Comparison of ENCODE assay signal across 8 mouse cellular contexts in the genomic region with DNA sequence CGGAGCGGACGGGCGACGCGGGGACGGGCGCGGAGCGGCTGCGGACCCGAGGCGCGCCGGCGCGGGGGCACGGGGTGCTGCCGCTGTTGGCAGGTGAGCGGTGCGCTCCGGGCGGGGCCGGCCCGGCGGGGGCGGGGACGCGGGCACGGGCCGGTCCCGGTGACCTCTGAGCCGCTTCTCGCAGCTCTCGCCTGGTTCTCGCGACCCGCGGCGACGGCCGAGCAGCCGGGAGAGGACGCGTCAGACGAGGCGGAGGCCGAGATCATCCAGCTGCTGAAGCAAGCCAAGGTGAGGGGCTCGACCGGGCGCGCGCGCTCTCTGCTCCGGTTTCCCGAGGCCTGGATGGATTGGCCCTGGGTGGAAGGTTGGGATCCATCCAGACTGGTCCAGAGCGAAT. TPM values are rescaled to one million over a fixed set of nuclear protein-coding genes. Genes with fewer than 3 reads are reported as not detected.
A peak's percentile ranks its signal among the peaks of the same experiment; 100 is the strongest.
DNase-seq lines count a peak whose midpoint lies in the region; ATAC-seq and TF ChIP-seq lines count a peak whose summit lies in the region.

No protein-coding gene starts in this region.

- DNase-seq in embryo, embryonic 10 days (ENCODE audit: low spot score), result peak; percentile 78
- DNase-seq in embryo, embryonic 9.5 days (ENCODE audit: extremely low spot score), result no peak
- no peak for DNase-seq in cerebellum, postnatal 36 days

- H3K9ac ChIP-seq in embryonic facial prominence, embryonic 13.5 days, result peak overlapping the region; percentile 86
- peak overlapping the region; percentile 95 for H3K9ac ChIP-seq in hindbrain, embryonic 16.5 days (ENCODE audit: low read depth, low read length)
- peak overlapping the region; percentile 78 for H3K9ac ChIP-seq in liver, embryonic 15.5 days
- H3K9ac ChIP-seq in neural tube, embryonic 15.5 days (replicated peaks), result peak overlapping the region; percentile 69

- WGBS in embryonic facial prominence, embryonic 13.5 days, result under 1% methylated on average over 41 of the region's 57 CpGs
- under 1% methylated on average over 41 of the region's 57 CpGs for WGBS in hindbrain, embryonic 16.5 days
- WGBS in liver, embryonic 15.5 days (ENCODE audit: insufficient replicate concordance), result under 1% methylated on average over 55 of the region's 57 CpGs
- WGBS in neural tube, embryonic 15.5 days, result under 1% methylated on average over 31 of the region's 57 CpGs

- H3K27ac ChIP-seq in embryonic facial prominence, embryonic 13.5 days, result peak overlapping the region; percentile 90
- H3K27ac ChIP-seq in hindbrain, embryonic 16.5 days (ENCODE audit: low read depth, low read length), result peak overlapping the region; percentile 92
- peak overlapping the region; percentile 89 for H3K27ac ChIP-seq in liver, embryonic 15.5 days (replicated peaks)
- H3K27ac ChIP-seq in neural tube, embryonic 15.5 days (replicated peaks), result peak overlapping the region; percentile 91

- peak; percentile 56 for ATAC-seq in embryonic facial prominence, embryonic 13.5 days (ENCODE audit: insufficient number of reproducible peaks, insufficient read depth, low FRiP score, low TSS enrichment, low read depth)
- ATAC-seq in hindbrain, embryonic 16.5 days, result peak; percentile 76
- ATAC-seq in liver, embryonic 15.5 days (ENCODE audit: insufficient read depth), result peak; percentile 86
- ATAC-seq in neural tube, embryonic 15.5 days (ENCODE audit: low FRiP score), result peak; percentile 65

- H3K79me3 ChIP-seq in C2C12 (ENCODE audit: low read depth), result peaks cover 7% of the 10 kb centered on the region

- H3K4me3 ChIP-seq in C2C12 (ENCODE audit: insufficient read depth, poor library complexity, severe bottlenecking), result peak overlapping the region; percentile 68
- H3K4me3 ChIP-seq in embryonic facial prominence, embryonic 13.5 days, result peak overlapping the region; percentile 96
- H3K4me3 ChIP-seq in hindbrain, embryonic 16.5 days (ENCODE audit: low read length), result peak overlapping the region; percentile 94
- peak overlapping the region; percentile 82 for H3K4me3 ChIP-seq in liver, embryonic 15.5 days (replicated peaks)
- H3K4me3 ChIP-seq in neural tube, embryonic 15.5 days (replicated peaks), result peak overlapping the region; percentile 62

- H3K9me3 ChIP-seq in embryonic facial prominence, embryonic 13.5 days, result no peaks in the 10 kb centered on the region
- no peaks in the 10 kb centered on the region for H3K9me3 ChIP-seq in hindbrain, embryonic 16.5 days (ENCODE audit: control insufficient read depth, low read length)
- no peaks in the 10 kb centered on the region for H3K9me3 ChIP-seq in liver, embryonic 15.5 days (replicated peaks)
- H3K9me3 ChIP-seq in neural tube, embryonic 15.5 days (replicated peaks), result no peaks in the 10 kb centered on the region

- H3K79me2 ChIP-seq in C2C12 (ENCODE audit: control insufficient read depth, insufficient read depth), result peaks cover 21% of the 10 kb centered on the region

- peak overlapping the region; percentile 79 for H3K4me2 ChIP-seq in embryonic facial prominence, embryonic 13.5 days
- H3K4me2 ChIP-seq in hindbrain, embryonic 16.5 days (ENCODE audit: low read length), result peak overlapping the region; percentile 73
- peak overlapping the region; percentile 97 for H3K4me2 ChIP-seq in liver, embryonic 15.5 days
- peak overlapping the region; percentile 72 for H3K4me2 ChIP-seq in neural tube, embryonic 15.5 days

- peaks cover 38% of the 10 kb centered on the region for H3K36me3 ChIP-seq in C2C12 (ENCODE audit: control insufficient read depth, insufficient read depth)
- H3K36me3 ChIP-seq in embryonic facial prominence, embryonic 13.5 days, result peaks cover 31% of the 10 kb centered on the region
- H3K36me3 ChIP-seq in hindbrain, embryonic 16.5 days (ENCODE audit: control insufficient read depth, insufficient read depth, low read length), result peaks cover 16% of the 10 kb centered on the region
- peaks cover 9% of the 10 kb centered on the region; the same call in 1 of the 2 replicates for H3K36me3 ChIP-seq in liver, embryonic 15.5 days (replicated peaks)
- peaks cover 31% of the 10 kb centered on the region for H3K36me3 ChIP-seq in neural tube, embryonic 15.5 days

- no peaks in the 10 kb centered on the region for H3K27me3 ChIP-seq in C2C12 (ENCODE audit: control insufficient read depth, insufficient read depth, insufficient read length)
- no peaks in the 10 kb centered on the region for H3K27me3 ChIP-seq in embryonic facial prominence, embryonic 13.5 days
- no peaks in the 10 kb centered on the region for H3K27me3 ChIP-seq in hindbrain, embryonic 16.5 days (replicated peaks; ENCODE audit: control insufficient read depth, insufficient read depth, low read length)
- no peaks in the 10 kb centered on the region for H3K27me3 ChIP-seq in liver, embryonic 15.5 days
- H3K27me3 ChIP-seq in neural tube, embryonic 15.5 days (replicated peaks), result no peaks in the 10 kb centered on the region

- peak overlapping the region; percentile 88 for H3ac ChIP-seq in C2C12 (ENCODE audit: control insufficient read depth, insufficient read length, low read depth)

- H3K4me1 ChIP-seq in embryonic facial prominence, embryonic 13.5 days, result 0 out of 2 replicates have a peak, but pooled peaks cover 11% of the 10 kb centered on the region
- H3K4me1 ChIP-seq in hindbrain, embryonic 16.5 days (ENCODE audit: control insufficient read depth, insufficient read depth, low read depth, low read length), result peaks cover 3% of the 10 kb centered on the region; the same call in 1 of the 2 replicates
- peaks cover 26% of the 10 kb centered on the region for H3K4me1 ChIP-seq in liver, embryonic 15.5 days (replicated peaks)
- peaks cover 19% of the 10 kb centered on the region for H3K4me1 ChIP-seq in neural tube, embryonic 15.5 days

- no peak for TF ChIP-seq CTCF in C2C12 (IDR thresholded peaks at IDR 0.05; ENCODE audit: control insufficient read depth, insufficient read depth, insufficient read length)

TF ChIP-seq in C2C12, 6 proteins besides CTCF, POLR2A, EP300 and RAD21:
- no peak for TF ChIP-seq MYOD1 (IDR thresholded peaks at IDR 0.05; ENCODE audit: control insufficient read depth, insufficient read length, low read depth)
- no peak for TF ChIP-seq USF1 (IDR thresholded peaks at IDR 0.05; ENCODE audit: low read depth)
- no peak for TF ChIP-seq MAX (IDR thresholded peaks at IDR 0.05)
- TF ChIP-seq MYOG (IDR thresholded peaks at IDR 0.05; ENCODE audit: control insufficient read depth, extremely low read depth, insufficient read length), result no peak

RNA-seq across cellular contexts. Expression of a gene that starts 0.3 kb away (rescaled TPM):
- 8.6 TPM for polyA plus RNA-seq in C2C12 (2012; fragmentation: generic; extraction: Trizol)
- polyA plus RNA-seq in embryonic facial prominence, embryonic 13.5 days (2015; fragmentation: Nextera tagmentation; extraction: Ambion mirVana), result 29.1 and 30.3 TPM in 2 replicates
- 41.6 and 42.3 TPM in 2 replicates for polyA plus RNA-seq in hindbrain, embryonic 16.5 days (2015; fragmentation: Nextera tagmentation; extraction: Ambion mirVana)
- 3.1 and 3.5 TPM in 2 replicates for polyA plus RNA-seq in liver, embryonic 15.5 days (2015; fragmentation: Nextera tagmentation; extraction: Ambion mirVana)
- polyA plus RNA-seq in neural tube, embryonic 15.5 days (2015; fragmentation: Nextera tagmentation; extraction: Ambion mirVana), result 43.8 and 50.6 TPM in 2 replicates

RNA-seq across cellular contexts. Expression of a gene that starts 0.4 kb away (rescaled TPM):
- 38.0 TPM for polyA plus RNA-seq in C2C12 (2012; fragmentation: generic; extraction: Trizol)
- polyA plus RNA-seq in embryonic facial prominence, embryonic 13.5 days (2015; fragmentation: Nextera tagmentation; extraction: Ambion mirVana), result 27.0 and 29.9 TPM in 2 replicates
- 18.4 and 21.9 TPM in 2 replicates for polyA plus RNA-seq in hindbrain, embryonic 16.5 days (2015; fragmentation: Nextera tagmentation; extraction: Ambion mirVana)
- 8.1 and 8.5 TPM in 2 replicates for polyA plus RNA-seq in liver, embryonic 15.5 days (2015; fragmentation: Nextera tagmentation; extraction: Ambion mirVana)
- polyA plus RNA-seq in neural tube, embryonic 15.5 days (2015; fragmentation: Nextera tagmentation; extraction: Ambion mirVana), result 17.3 and 19.4 TPM in 2 replicates

RNA-seq across cellular contexts. Expression of a gene that starts 32.8 kb away (rescaled TPM):
- polyA plus RNA-seq in C2C12 (2012; fragmentation: generic; extraction: Trizol), result 3.7 TPM
- polyA plus RNA-seq in embryonic facial prominence, embryonic 13.5 days (2015; fragmentation: Nextera tagmentation; extraction: Ambion mirVana), result 14.3 and 17.2 TPM in 2 replicates
- polyA plus RNA-seq in hindbrain, embryonic 16.5 days (2015; fragmentation: Nextera tagmentation; extraction: Ambion mirVana), result 6.7 and 8.8 TPM in 2 replicates
- 0.59 and 0.77 TPM in 2 replicates for polyA plus RNA-seq in liver, embryonic 15.5 days (2015; fragmentation: Nextera tagmentation; extraction: Ambion mirVana)
- polyA plus RNA-seq in neural tube, embryonic 15.5 days (2015; fragmentation: Nextera tagmentation; extraction: Ambion mirVana), result 7.1 and 7.5 TPM in 2 replicates
